Mouse (Mus musculus): ENCODE results near the gene Vmn1r130.
"Not testable (repeated sequence)": the region's sequence is repeated elsewhere in the genome, so short reads cannot be mapped to it uniquely, and the experiment has no call there.

Gene Vmn1r130

DNA sequence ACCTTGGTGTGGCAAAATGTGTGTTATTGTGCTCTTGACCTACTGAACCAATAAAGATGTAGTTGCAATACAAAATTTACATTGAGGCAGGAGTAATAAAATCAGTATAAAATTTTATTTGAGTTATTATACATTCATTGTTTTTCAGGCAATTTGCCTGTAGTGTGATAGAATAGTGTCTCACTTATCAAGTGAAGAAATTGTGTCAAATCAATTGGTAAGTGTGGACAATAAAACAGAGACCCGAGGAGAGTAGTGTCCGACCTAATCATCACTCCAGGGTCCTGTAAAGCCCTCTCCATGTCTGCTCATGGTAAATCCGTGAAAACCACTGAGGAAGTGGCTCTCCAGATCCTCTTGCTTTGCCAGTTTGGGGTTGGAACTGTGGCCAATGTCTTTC lies at the start of gene Vmn1r130:
Gene Vmn1r130 (plus strand): TSS at position 301 of the 400 bp plus-strand sequence.
- DNase-seq, result not testable (repeated sequence)

DNA sequence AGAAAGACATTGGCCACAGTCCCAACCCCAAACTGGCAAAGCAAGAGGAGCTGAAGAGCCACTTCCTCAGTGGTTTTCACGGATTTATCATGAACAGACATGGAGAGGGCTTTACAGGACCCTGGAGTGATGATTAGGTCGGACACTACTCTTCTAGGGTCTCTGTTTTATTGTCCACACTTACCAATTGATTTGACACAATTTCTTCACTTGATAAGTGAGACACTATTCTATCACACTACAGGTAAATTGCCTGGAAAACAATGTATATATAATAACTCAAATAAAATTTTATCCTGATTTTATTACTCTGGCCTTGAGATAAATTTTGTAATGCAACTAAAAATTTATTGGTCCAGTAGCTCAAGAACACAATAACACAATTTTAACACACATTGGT lies 34.4 kb downstream of the Vmn1r130 start, which contains the start of gene Vmn1r131:
Gene Vmn1r131 (minus strand): TSS at position 101 of the 400 bp plus-strand sequence.
- not testable (repeated sequence) for DNase-seq

Measured in kidney, adult 11 months (tissue).